Mouse (Mus musculus): ENCODE measurements at regions not wholly inside any gene's neighbourhood (a gene's known extent, or its start where the extent isn't known, plus 50 kb on each side); places are given as distances from the start of the nearest gene placed in this dataset.

- CTCF ChIA-PET, result interaction anchor here (1.1 kb wide), 1 partner anchor 18 kb away, joined by 3 read pairs; no protein-coding TSS in a partner anchor
- no peak for TF ChIP-seq CTCF (IDR thresholded peaks at IDR 0.05)
- in situ Hi-C loops (cut with MboI; ENCODE audit: low pct_unique_long_range_greater_than_20kb), result no loop called here
- H3K27me3 ChIP-seq, result peaks cover 49% of the 10 kb centered on the region
- DNase-seq (ENCODE audit: low read depth, low spot score), result no peak
- no peak for ATAC-seq
- POLR2A ChIA-PET, result no interaction called here
Observed at GRCm38 (mm10) chr19:20035223-20035622, 355.5 kb downstream of the Anxa1 start.

GRCm38 (mm10) chr19:20027667-20028282 lies 363.0 kb downstream of the Anxa1 start:
- ATAC-seq, result no peak
- peaks cover 38% of the 10 kb centered on the region for H3K27me3 ChIP-seq
- no peak for DNase-seq (ENCODE audit: low read depth, low spot score)
- ChIA-PET CTCF (interaction anchor here (0.6 kb wide), 1 partner anchor 65 kb away, joined by 3 read pairs; no protein-coding TSS in a partner anchor), POLR2A (no interaction called here)
- no peak for TF ChIP-seq CTCF (IDR thresholded peaks at IDR 0.05)
- in situ Hi-C loops (cut with MboI; ENCODE audit: low pct_unique_long_range_greater_than_20kb), result no loop called here

GRCm38 (mm10) chr19:20014114-20014513 lies 376.6 kb downstream of the Anxa1 start:
- POLR2A ChIA-PET, result no interaction called here

GRCm38 (mm10) chr19:20009801-20010441 lies 380.8 kb downstream of the Anxa1 start:
- ATAC-seq, result no peak
- H3K27me3 ChIP-seq, result peaks cover 44% of the 10 kb centered on the region
- DNase-seq (ENCODE audit: low read depth, low spot score), result no peak
- ChIA-PET CTCF (no interaction called here), POLR2A (no interaction called here)
- in situ Hi-C loops (cut with MboI; ENCODE audit: low pct_unique_long_range_greater_than_20kb), result no loop called here
- no peak for TF ChIP-seq CTCF (IDR thresholded peaks at IDR 0.05)

More at GRCm38 (mm10) chr19:20014114-20014513, 376.6 kb downstream of the Anxa1 start:
- DNase-seq (ENCODE audit: low read depth, low spot score) (no peak), ATAC-seq (peak; percentile 47)
- no peak for TF ChIP-seq CTCF (IDR thresholded peaks at IDR 0.05)
- H3K27me3 ChIP-seq, result peaks cover 21% of the 10 kb centered on the region
- CTCF ChIA-PET, result no interaction called here
- in situ Hi-C loops (cut with MboI; ENCODE audit: low pct_unique_long_range_greater_than_20kb), result no loop called here

GRCm38 (mm10) chr19:20005932-20006625 lies 384.7 kb downstream of the Anxa1 start:
- POLR2A ChIA-PET, result no interaction called here
- no peak for DNase-seq (ENCODE audit: low read depth, low spot score)
- TF ChIP-seq CTCF (IDR thresholded peaks at IDR 0.05), result no peak
- no peak for ATAC-seq
- in situ Hi-C loops (cut with MboI; ENCODE audit: low pct_unique_long_range_greater_than_20kb), result no loop called here
- peaks cover 44% of the 10 kb centered on the region for H3K27me3 ChIP-seq
- CTCF ChIA-PET, result no interaction called here

- ChIA-PET POLR2A (no interaction called here), CTCF (no interaction called here)
- DNase-seq (ENCODE audit: low read depth, low spot score) (no peak), ATAC-seq (no peak)
- no peak for TF ChIP-seq CTCF (IDR thresholded peaks at IDR 0.05)
- in situ Hi-C loops (cut with MboI; ENCODE audit: low pct_unique_long_range_greater_than_20kb), result no loop called here
- H3K27me3 ChIP-seq, result peaks cover 23% of the 10 kb centered on the region
Observed at GRCm38 (mm10) chr19:19987255-19987654, 403.5 kb downstream of the Anxa1 start.

GRCm38 (mm10) chr19:19978816-19979215 lies 411.9 kb downstream of the Anxa1 start:
- CTCF ChIA-PET, result no interaction called here
- TF ChIP-seq CTCF (IDR thresholded peaks at IDR 0.05), result no peak
- POLR2A ChIA-PET, result no interaction called here
- DNase-seq (ENCODE audit: low read depth, low spot score), result no peak
- ATAC-seq, result no peak
- in situ Hi-C loops (cut with MboI; ENCODE audit: low pct_unique_long_range_greater_than_20kb), result no loop called here
- peaks cover 39% of the 10 kb centered on the region for H3K27me3 ChIP-seq

- ATAC-seq (no peak), DNase-seq (ENCODE audit: low read depth, low spot score) (no peak)
- ChIA-PET CTCF (no interaction called here), POLR2A (no interaction called here)
- no peak for TF ChIP-seq CTCF (IDR thresholded peaks at IDR 0.05)
- in situ Hi-C loops (cut with MboI; ENCODE audit: low pct_unique_long_range_greater_than_20kb), result no loop called here
- peaks cover 39% of the 10 kb centered on the region for H3K27me3 ChIP-seq
Observed at GRCm38 (mm10) chr19:19977609-19978259, 413.0 kb downstream of the Anxa1 start.

GRCm38 (mm10) chr19:19976776-19977175 lies 414.0 kb downstream of the Anxa1 start:
- POLR2A ChIA-PET, result no interaction called here
- ATAC-seq, result no peak

GRCm38 (mm10) chr19:19969780-19970512 lies 420.8 kb downstream of the Anxa1 start:
- in situ Hi-C loops (cut with MboI; ENCODE audit: low pct_unique_long_range_greater_than_20kb), result no loop called here
- DNase-seq (ENCODE audit: low read depth, low spot score) (no peak), ATAC-seq (no peak)
- H3K27me3 ChIP-seq, result peaks cover 13% of the 10 kb centered on the region
- TF ChIP-seq CTCF (IDR thresholded peaks at IDR 0.05), result no peak
- ChIA-PET CTCF (no interaction called here), POLR2A (no interaction called here)

More at GRCm38 (mm10) chr19:19976776-19977175, 414.0 kb downstream of the Anxa1 start:
- peaks cover 39% of the 10 kb centered on the region for H3K27me3 ChIP-seq
- no peak for DNase-seq (ENCODE audit: low read depth, low spot score)
- TF ChIP-seq CTCF (IDR thresholded peaks at IDR 0.05), result no peak
- CTCF ChIA-PET, result no interaction called here
- in situ Hi-C loops (cut with MboI; ENCODE audit: low pct_unique_long_range_greater_than_20kb), result no loop called here

Data from Patski (cell line).